Mouse (Mus musculus): ENCODE data around the gene Cd96.
"Not testable (repeated sequence)": the region's sequence is repeated elsewhere in the genome, so short reads cannot be mapped to it uniquely, and the experiment has no call there.

Gene Cd96

DNA sequence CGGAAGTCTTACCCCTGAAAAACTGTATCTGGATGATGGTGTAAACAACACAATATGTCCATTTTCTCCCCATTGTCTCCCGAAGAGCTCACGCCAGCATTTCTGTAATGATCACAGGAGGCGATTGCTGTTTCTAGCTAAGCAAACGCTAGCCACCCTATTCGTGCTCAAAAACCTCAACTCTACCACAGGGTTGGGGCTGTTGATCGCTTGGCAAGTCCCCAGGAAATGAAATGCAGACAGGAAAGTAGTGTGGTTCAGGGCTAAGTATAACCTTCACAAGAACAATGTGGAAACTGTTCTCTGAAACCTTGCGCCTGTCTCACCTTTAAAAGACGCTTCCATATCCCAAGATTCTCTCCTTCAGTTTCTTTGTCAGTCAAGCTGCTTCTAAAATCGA lies at the start of gene Cd96:
Gene Cd96, minus strand, starts transcription at position 232 of the 400 bp plus-strand sequence.
- no peak for DNase-seq (ENCODE audit: low spot score)

DNA sequence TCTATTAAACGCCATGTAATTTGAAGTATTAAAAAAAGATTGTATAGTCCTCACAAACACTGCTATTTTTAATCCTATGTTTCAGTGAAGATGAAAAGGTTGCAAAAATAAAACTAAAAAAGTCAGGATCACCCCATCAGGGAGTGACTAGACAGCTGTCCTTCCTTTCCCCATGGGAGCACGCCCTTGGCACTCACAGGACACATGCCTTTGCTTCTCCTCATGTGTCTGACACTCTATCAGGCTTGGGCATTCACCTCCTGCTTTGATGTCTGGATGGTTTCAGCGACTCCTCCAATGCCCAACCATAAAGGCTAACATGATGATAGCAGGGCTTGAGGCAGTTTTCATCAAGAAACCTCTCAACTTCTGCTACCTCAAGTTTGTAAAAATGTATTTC lies 46.9 kb upstream of the Cd96 start:
- no peak for DNase-seq (ENCODE audit: low spot score)

DNA sequence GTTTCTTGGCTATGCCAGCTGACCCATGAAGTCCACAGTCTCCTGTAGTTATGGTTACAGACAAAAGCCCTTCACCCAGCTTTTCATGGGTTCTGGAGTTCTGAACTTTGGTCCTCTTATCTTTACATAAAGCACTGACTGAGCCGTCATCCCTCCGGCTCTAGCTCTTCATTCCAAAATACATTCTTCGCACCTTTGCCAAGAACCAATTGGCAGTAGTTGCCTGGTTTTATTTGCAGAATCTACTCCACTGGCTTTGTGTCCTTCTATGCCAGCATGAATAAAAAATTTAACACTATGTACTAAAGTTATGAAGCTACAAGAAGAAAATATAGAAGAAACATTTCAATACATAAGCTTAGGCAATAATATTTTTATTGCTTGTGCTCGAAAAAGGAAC lies 45.3 kb upstream of the Cd96 start:
- no peak for DNase-seq (ENCODE audit: low spot score)

DNA sequence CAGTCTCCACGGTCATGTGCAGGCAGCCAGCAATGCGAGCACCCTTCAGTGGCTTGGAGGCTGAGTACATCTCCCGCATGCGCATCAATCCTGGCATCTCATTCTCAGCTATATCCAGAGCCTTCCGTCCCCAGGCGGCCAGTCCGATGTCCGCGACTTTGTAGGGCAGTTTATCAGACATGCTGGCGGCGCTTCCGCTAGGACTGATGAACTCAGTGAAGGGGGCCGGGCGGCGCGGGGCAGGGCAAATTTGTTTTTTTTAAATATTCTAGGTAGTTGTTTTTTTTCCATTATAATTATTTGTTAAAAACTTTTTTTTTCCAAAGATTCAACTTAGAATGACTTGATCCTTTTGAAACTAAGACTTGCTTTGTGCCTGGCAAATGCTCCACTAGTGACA lies 34.8 kb upstream of the Cd96 start, which contains the start of gene Gm4737:
Gene Gm4737, minus strand, starts transcription at position 246 of the 400 bp plus-strand sequence.
- not testable (repeated sequence) for DNase-seq (ENCODE audit: low spot score)

DNA sequence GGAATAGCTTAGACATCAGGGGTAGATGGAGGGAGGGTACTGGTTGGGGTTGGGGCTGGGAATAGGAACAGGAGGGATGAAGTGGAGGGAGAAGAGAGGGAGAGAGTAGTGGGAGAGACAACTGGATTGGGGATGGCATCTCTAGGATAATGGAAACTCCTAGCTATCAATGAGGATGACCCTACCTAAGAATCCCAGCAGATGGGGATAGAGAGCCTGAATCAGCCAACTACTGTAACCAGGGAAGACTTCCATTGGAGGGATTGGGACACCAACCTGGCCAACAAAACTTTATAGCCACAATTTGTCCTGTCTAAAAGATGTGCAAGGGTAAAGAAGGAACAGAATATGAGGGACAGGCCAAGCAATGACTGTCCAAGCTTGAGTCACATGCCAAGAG lies 31.1 kb upstream of the Cd96 start:
- DNase-seq (ENCODE audit: low spot score): peak; percentile 5

DNA sequence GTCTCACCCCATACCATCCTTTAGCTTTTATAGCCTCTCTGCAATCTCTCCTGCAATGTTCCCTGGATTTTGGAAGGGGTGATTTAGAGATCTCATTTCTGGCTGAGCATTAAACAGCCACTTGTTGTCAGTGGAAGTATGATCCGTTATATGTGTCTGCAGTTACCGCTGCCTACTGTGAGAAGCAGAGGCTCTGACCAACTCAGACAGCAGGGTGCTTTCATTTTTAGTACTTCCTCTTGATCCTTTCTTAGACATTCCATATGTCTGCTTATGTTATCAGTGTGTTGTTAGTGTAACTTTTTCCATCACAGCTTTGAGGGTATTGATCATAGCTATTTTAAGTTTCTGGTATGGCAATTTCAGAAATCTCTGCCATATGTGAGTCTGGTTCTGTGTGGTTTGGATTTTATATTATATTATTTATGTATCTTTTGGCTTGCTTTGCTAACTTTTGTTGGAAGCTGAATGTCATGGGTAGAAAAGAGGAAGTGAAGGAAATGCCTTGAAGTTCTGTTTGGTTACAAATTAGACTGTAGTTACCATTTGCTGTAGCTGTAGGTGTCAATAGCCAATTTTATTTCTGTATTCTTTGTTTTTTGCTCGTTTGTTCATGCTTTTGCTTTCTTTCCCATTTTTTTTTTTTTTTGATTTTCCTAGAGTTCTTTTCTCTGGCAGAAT lies 28.8 kb upstream of the Cd96 start:
- DNase-seq (ENCODE audit: low spot score): no peak

DNA sequence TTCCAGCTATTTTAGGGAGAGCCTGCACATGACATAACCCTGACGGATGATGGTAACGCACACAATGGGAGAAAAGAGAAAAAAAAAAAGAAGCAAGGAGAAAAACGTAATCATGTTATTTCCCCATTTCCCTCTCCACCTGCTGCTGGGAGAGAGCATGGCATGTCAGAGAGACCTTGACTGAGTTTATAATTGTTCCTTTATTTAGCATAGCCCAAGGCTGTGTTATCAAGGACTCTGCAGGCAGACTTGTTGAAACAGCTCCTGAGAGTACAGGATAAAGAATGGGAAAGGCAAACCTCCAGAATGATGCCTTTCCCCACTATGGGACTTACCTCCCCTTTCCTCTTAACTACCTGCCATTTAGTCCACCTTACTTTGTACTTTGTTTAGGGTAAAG lies 26.9 kb upstream of the Cd96 start:
- DNase-seq (ENCODE audit: low spot score): no peak

DNA sequence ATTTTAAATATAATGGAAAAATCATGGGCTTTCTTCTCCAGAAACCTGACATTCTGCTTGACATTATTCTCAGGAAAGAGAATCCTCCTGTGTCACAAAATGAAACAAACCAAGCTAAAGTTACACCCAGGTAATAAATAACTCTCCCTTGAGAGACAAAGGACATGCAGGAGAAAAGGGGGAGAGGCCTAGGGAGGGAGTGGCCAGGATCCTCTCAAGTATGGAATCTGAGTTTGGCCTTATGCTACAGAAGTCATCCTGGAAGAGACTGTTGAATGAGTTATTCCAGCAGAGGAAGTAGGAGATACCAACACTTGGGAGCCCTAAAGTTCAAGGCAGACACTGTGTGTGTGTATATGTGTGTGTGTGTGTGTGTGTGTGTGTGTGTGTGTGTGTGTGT lies 2.2 kb upstream of the Cd96 start:
- DNase-seq (ENCODE audit: low spot score): no peak

DNA sequence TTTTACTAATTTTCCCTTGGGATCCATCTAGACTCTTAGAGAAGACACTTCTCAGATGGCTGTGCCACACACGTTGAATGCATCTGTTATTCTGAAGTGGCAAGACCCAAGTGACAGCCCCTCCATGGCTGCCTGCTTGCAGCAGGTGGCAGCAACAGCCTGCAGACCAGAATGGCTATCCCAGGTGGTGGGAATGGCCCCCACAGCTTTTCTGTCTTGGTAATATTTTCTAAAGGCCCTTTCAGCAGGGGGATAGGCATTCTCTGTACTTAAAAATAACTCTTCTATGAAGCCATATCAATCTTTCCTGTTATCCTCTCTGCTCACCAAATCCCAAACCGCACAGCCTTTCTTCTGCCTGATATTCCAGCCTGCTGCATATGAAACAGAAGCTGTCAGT lies 1.4 kb upstream of the Cd96 start:
- DNase-seq (ENCODE audit: low spot score): peak; percentile 18

DNA sequence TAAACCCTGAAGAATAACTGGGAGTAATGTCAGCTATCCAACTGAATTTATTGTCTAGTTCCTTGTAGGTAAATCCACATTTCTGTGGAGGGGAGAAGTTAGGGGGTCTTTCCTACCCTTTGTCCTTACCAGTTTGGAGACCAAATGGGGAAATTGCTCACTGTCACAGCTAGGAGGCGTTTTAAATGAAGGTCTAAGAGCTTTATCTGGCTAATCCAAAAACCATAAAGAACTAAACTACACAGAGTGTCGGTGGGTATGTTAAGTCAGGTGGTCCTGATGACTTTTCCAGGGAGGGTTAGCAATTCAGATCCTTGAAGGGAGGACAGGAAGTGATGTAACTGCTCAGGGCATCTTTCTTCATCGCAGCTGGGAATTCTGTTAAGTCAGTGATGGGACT lies 556 bp upstream of the Cd96 start:
- no peak for DNase-seq (ENCODE audit: low spot score)

DNA sequence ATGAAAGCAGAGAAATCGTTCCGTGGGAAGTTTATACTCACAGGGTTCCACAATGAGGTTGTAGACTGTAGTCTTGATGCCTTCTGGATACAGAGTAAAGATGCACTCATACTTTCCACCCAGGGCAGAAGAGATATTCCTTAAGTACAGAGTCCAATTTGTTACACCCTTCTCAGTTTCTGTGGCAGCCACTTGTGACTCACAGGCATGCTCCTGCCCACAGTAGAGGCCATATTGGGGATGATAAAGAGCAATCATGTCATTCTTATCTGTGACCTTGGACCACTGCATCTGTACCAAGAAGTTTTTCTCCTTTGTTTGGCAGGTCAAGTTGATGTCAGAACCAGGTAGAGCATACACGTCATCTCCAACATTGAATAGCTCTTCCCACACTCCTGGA lies 2.4 kb downstream of the Cd96 start:
- DNase-seq (ENCODE audit: low spot score): no peak

DNA sequence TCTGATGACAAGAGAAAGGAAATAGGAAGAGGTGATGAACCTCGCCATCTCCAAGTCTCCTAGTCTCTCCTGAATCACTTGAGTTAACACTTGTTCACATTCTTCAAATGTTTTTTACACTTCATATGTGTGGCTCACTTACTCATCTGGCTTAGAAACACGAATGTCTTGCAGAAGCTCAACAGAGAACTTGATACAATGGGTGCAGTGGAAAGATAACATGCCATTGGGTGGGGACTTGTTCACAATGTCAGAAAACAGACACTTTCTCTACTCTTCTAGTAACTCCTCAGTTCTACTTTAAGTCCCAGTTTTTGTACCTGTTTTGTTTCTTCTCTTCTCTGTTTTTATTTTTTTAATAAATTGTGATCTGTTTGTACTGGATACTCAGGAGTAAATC lies 5.3 kb downstream of the Cd96 start:
- no peak for DNase-seq (ENCODE audit: low spot score)

DNA sequence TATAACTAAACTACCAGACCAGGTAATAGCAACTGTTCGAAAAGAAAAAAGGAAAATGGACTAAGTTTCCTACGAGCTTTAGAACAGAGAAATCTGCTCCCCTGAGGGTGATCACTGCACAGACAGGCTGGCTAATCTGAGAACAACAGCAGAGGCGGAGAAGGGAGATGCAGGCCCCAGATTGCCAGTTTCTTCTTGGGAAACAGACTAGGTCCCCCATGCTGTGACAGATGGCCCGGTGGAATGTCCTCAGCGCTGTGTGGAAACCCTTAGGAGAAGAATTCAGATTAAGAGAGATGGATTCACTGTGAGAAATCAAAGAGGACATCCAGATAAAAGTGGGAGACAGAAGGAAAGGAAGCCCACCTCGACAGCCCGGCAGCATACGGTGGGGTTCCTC lies 10.5 kb downstream of the Cd96 start:
- DNase-seq (ENCODE audit: low spot score): peak; percentile 23

DNA sequence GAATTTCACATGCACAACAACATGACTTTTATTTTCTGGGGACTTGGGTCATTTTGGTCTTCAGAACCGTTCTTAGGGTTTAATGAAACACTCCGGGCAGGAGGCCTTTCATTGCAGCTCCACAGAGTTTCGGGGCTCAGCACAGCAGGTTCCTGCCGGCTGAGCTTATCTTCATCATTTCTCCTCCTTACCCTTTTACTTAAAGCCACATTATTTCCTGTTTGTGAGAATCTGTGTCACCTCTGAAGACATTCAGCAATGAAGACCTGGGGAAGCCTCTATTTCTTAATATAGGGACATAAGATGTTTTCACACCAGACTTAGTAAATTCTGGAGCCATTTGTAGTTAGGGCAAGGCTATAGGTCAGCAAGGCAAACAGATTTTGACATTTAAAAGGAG lies 12.6 kb downstream of the Cd96 start:
- DNase-seq (ENCODE audit: low spot score): no peak

DNA sequence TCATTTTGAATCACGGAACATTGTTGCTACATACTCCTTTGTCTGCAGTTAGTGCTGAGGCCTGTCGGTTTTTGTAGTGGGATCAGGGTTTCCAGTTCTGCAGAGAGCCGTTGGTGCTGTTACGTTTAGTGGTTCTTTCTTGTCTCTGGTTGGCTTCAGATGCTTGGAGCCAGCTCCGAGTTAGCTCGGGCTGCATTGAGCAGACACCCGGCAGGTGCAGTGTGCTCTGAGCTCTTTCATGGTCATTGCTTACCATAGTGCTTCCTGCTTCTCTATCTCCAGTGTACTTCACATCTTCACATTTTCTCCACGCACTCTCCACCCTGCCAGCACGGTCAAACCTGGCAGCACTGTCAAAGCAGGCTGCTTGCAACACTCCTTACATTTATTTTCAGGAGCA lies 15.6 kb downstream of the Cd96 start:
- no peak for DNase-seq (ENCODE audit: low spot score)

DNA sequence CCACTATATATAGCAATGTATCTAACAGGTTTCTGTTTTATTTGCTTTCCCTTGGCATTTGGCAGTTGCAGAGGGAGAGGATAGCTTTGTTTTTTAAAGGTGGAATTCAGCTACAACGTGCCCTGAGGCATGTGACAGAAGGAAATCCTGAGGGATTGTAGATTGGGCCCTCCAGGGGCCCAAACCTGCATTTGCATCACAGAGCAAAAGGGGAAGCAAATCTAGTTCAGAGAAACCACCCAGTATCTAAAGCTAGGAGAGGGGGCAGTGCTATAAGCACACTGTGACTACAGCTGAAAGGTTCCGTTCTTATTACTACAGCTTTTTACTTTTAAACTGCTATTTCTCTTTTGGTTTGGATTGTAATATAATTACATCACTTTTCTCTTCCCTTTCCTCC lies 18.3 kb downstream of the Cd96 start:
- no peak for DNase-seq (ENCODE audit: low spot score)

DNA sequence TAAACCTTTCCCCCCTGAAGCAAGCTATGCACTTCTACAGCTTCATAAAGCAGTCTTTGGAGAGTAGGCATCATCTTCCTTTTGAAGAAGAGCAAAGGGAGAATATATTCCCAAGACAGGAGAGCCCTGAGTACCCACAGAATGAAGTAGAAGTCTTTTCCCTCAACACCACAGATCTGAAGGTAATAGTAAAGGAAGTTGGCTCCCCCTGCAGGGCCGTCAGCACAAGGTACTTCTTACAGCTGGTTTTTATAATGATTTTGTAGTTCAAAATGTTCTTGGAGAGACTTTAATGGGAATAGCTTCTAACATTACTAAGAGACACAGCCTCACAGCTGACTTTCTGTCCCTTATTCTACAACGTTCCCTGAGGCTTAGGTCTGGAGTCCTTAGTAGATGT lies 19.8 kb downstream of the Cd96 start:
- DNase-seq (ENCODE audit: low spot score): peak; percentile 6

DNA sequence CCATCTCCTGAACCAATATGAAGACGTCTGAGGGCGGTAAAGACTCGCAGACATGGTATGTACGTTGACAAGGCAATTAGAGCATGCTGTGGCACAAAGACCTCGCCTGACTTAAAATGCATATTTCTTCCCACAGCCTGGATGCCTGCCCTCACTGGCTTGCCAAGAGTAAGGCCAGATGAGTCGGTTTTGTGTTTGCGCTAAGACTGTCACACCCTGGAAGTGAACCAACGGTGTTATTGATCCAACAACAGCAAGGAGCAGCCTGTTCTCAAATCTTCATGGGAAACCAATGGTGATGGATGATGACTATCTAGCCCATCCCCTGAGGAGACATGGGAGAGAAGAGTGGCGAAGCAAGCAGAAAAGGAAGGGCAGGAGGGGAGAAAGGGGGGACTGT lies 22.6 kb downstream of the Cd96 start:
- no peak for DNase-seq (ENCODE audit: low spot score)

DNA sequence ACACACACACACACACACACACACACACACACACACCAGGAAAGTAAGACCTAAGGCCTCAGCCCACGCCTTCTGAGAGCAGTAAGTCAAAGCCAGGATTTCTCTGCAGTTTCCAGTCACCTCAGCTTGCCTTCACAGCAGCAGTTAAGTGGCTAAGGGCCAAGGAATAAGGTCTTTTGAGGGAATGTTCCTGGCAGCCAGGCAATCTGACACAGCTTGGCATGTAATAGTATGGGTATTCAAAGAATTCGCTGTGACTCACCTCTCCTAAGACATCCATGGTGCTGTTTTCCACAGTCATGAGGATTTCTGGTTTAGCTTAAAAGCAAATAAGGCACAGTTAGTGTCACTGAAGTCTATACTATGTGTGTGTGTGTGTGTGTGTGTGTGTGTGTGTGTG lies 25.6 kb downstream of the Cd96 start:
- DNase-seq (ENCODE audit: low spot score): peak; percentile 9

DNA sequence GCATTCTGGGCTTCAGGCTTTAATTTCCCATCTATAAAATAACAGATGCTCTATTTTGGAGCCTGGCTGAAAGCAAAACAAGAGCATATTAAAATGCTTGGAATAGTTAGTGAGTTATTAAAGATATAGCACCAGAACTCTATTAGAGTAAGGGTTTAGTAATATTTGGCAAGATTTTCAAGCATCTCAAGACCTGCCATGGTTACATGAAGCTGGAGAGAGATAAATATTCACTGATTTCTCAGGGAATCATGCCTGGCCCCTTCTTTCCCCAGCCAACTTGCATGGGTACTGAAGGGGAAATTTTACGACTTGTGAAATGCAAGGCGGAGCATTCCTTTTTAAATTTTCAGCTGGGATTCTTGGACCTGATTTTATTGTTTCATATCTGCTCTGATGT lies 27.1 kb downstream of the Cd96 start:
- DNase-seq (ENCODE audit: low spot score): no peak

DNA sequence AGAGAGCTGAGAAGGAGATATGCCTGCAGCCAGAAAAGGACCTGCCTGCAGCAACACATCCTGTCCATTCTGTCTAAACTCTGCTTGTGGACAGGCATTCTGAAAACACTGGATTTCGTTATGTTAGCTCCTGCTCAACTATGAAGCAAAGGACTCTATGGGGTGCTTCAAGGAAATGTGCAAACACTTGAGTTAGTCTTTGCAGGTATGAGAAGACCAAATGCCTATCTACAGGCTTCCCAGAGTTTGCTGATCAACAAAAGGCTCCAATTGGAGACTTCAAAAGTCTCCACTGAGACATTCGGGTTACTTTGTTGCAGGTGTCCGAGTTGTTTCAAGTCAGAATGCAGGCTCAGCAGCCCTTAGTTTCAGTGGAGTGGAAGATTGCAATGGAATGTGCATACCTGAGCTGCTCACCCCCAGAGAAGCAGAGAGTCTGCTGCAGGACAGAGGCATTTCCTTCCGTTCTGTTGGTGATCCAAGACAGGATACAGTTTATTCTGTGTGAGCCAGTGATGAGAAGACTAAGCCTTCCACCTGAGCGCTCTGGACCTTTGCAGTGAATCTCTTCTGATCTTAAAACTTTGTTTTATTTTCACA lies 33.1 kb downstream of the Cd96 start:
- no peak for DNase-seq (ENCODE audit: low spot score)

DNA sequence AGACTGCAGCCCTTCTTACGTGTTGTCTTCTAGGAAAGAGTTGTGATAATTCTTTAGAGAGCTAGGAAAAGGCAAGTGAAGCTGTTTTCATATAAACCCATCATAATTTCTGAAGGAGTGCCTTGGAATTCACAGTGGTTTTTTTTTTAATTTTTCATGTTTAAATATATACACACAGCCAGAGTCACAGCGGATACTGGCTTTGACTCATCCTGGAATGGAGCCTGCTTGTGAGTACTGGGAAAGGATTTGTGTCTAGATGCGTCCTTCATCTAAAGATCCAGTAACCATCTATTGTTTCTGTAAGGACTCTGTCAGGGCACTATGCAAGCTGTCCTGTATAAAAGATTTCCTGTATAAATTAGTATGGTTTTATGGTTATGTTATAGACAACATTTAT lies 52.1 kb downstream of the Cd96 start:
- no peak for DNase-seq (ENCODE audit: low spot score)

DNA sequence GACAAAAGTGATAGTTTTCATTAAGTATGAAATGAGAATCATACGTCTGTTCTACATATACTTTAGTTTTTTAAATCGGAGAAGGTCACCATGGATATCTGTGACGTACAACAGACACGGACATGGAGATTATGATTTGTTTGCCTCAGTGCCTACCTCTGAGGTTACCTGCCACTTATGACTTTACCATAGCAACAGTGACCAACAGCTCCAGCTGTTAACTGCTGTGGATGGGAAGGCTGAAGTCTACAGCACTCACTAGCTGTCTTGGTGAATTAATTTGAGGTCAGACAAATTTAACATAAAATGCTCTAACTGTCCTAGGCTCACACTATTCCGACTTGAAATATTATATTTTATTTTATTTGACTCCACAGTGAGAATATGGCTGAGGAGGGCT lies 56.8 kb downstream of the Cd96 start:
- DNase-seq (ENCODE audit: low spot score): no peak

DNA sequence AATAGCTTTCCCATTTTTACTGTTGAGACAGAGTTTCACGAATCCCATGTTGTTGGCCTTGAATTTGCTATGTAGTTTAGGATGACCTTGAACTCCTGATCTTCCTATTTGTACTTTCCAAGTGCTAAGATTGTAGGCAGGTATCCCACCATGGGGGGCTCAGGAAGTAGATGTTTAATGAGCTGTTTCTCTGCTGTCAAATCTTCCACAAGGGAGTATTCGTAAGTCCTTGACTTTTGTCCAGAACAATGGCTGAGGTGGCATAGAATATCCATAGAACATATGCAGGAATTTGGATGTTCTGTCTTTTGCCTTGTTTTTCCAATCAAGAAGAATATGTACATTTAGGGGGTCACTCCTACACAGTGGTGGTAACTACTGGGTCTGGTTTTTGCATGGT lies 73.1 kb downstream of the Cd96 start:
- DNase-seq (ENCODE audit: low spot score): no peak

Measured in layer of hippocampus, adult 11-12 months (tissue).